Mouse (Mus musculus): ENCODE measurements around the gene Slc35c2.

Gene Slc35c2

DNA sequence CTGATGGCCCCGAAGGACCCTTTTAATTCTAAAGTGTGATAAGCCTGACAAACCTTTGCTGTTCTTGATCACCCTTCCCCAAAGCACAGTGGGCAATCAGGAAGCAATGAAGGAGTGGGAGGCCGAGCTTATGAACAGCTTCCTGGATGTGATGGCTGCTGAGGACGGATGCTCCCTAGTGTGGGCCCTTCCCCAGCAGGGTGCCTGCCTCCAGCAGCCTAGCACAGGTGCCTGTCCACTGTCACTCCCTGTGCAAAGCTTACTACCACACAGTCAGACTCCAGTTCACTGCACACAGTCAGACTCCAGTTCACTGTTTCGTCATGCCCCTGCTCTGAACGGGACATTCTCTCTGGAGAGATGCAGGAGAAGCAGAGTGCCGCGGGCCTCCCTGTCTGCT is 24.7 kb upstream of the Slc35c2 start:
- no peak for DNase-seq (ENCODE audit: low spot score in 2 of 2)

- no peak for DNase-seq (ENCODE audit: low spot score in 2 of 2)
Measured at GRCm38 (mm10) chr2:165311577-165311976, 23.9 kb upstream of the Slc35c2 start.

- no peak for DNase-seq (ENCODE audit: low spot score in 2 of 2)
Measured at GRCm38 (mm10) chr2:165310818-165311425, 23.3 kb upstream of the Slc35c2 start.

DNA sequence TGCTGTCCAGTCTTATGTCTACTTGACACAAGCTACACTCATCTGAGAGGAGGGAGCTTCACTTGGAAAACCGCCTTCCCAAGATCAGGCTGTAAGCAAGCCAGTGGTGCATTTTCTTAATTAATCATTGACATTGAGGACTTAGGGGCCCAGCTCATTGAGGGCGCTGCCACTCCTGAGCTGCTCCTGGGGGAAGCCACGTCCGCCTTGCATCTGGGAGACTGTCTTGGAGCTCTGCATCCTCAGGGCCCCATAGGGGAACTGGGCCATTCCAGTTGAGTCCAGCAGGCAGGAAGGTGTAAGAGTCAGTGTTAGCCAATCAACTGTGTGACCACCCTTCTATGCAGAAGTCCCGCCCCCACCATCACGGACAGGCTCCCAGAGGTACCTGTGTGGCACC is 20.1 kb upstream of the Slc35c2 start:
- DNase-seq (ENCODE audit: low spot score in 2 of 2): no peak

GRCm38 (mm10) chr2:165305438-165305837 is 17.8 kb upstream of the Slc35c2 start:
- no peak for DNase-seq (ENCODE audit: low spot score in 2 of 2)

GRCm38 (mm10) chr2:165304819-165305218 is 17.1 kb upstream of the Slc35c2 start:
- no peak for DNase-seq (ENCODE audit: low spot score in 2 of 2)

- DNase-seq (ENCODE audit: low spot score in 2 of 2): no peak
Measured at GRCm38 (mm10) chr2:165303354-165304012, 15.8 kb upstream of the Slc35c2 start.

DNA sequence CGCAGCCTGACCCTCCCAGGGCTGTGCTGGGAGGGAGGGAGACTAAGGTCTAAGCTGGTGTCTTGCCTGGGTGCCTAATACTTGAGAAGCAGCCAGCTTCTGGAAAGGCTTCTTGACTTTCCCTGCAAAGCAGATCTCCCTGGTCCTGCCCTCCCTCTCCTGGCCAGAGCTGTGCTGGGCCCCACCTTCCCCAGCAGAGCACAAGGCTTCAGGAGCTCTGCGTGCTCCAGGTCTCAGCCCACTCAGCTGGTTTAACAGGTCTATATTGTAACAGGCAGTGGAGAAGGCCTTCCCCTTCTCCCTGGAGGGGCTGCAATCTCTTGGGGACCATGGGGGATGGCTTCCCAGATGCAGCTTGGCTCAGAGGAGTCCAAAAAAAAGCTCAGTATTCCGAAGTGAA is 13.7 kb upstream of the Slc35c2 start:
- DNase-seq (ENCODE audit: low spot score in 2 of 2): no peak

GRCm38 (mm10) chr2:165300885-165301284 is 13.2 kb upstream of the Slc35c2 start:
- no peak for DNase-seq (ENCODE audit: low spot score in 2 of 2)

- no peak for DNase-seq (ENCODE audit: low spot score in 2 of 2)
Measured at GRCm38 (mm10) chr2:165300424-165300823, 12.8 kb upstream of the Slc35c2 start.

- DNase-seq (ENCODE audit: low spot score in 2 of 2): no peak
Measured at GRCm38 (mm10) chr2:165297429-165297828, 9.8 kb upstream of the Slc35c2 start.

DNA sequence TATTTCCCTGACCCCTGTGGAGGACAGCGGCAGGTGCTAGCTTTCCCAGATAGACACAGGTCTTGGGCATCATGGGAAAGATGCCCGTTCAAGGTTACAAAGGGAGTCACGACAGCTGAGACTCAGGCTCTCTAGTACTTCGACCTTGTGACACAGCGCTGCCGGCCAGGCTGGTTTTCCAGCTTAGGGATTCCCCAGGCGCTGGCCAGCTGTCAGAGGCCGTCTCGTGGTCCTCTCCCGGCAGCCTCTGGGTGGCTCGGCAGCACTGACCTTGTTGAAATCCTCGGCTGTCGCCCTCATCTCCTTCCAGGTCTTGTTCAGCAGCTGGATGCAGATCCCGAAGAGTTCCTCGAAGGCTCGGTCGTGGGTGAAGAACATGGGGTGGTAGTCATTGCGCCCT is 8.9 kb upstream of the Slc35c2 start:
- DNase-seq (ENCODE audit: low spot score in 2 of 2): no peak

GRCm38 (mm10) chr2:165288315-165289031 is 804 bp upstream of the Slc35c2 start:
- DNase-seq (ENCODE audit: low spot score in 2 of 2): no peak

GRCm38 (mm10) chr2:165286361-165287201 is 1.1 kb downstream of the Slc35c2 start:
- DNase-seq (ENCODE audit: low spot score in 2 of 2): no peak

- peak; percentile 44 to 74 for DNase-seq (ENCODE audit: low spot score in 2 of 2)
Measured at GRCm38 (mm10) chr2:165285621-165286020, 2.0 kb downstream of the Slc35c2 start.

DNA sequence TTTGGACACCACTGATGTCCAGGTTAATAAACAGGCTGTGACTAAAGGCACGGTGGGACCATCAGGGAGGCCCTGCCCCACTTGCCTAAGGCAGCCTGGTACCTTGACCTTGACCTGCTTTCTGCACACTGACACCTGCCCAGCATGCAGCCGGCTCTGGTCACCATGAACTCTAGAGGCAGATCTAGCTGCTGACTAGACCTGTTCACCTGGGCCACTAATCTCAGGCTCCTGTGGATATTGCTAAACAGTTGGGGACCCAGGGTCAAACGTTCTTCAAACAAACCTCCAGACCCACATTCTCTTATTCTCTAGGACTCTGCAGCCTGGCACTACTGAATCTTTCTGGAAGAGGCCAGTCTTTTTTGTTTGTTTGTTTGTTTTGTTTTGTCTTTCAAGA is 2.6 kb downstream of the Slc35c2 start:
- no peak for DNase-seq (ENCODE audit: low spot score in 2 of 2)

GRCm38 (mm10) chr2:165284377-165284776 is 3.3 kb downstream of the Slc35c2 start:
- DNase-seq (ENCODE audit: low spot score in 2 of 2): no peak

GRCm38 (mm10) chr2:165283644-165284043 is 4.0 kb downstream of the Slc35c2 start:
- no peak for DNase-seq (ENCODE audit: low spot score in 2 of 2)

- no peak for DNase-seq (ENCODE audit: low spot score in 2 of 2)
Measured at GRCm38 (mm10) chr2:165281779-165282311, 5.8 kb downstream of the Slc35c2 start.

DNA sequence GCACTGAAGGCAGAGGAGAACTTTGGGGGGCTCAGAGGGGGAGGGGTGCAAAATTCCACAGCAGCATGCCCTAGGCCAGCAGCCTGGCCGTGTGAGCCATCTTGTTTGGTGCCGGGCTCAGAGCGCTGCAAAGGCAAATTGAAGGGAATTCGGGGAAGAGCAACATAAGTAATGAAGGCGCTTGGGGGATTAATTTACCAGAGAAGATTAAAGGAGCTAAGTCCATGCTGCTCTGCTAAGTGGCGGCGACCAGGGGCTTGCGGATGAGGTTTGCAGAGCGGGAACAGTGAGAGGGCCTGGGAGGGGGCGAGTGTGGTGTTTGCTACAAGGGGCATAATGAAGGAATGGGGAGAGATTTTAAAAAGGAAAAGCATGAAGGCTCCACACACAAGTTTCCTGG is 8.3 kb downstream of the Slc35c2 start:
- no peak for DNase-seq (ENCODE audit: low spot score in 2 of 2)

- no peak for DNase-seq (ENCODE audit: low spot score in 2 of 2)
Measured at GRCm38 (mm10) chr2:165277188-165277740, 10.4 kb downstream of the Slc35c2 start.

GRCm38 (mm10) chr2:165275824-165276223 is 11.8 kb downstream of the Slc35c2 start:
- peak; percentile 58 to 80 for DNase-seq (ENCODE audit: low spot score in 2 of 2)

All from spleen, postnatal 4 days (tissue).